Mouse (Mus musculus) inflammation-experienced regulatory T-cells (primary cell): ENCODE measurements around the gene Olfr160. TPM values are rescaled to one million over a fixed set of nuclear protein-coding genes. Genes with fewer than 3 reads are reported as not detected.

Source experiments
- polyA plus RNA-seq, 2 experiments: library from polyadenylated mRNA; unstranded; fragments of 100-300 nt; shearing (Covaris generic); gene quantifications; one replicate each; pipeline ENCODE4 v1.2.1; 2017

The Olfr160 gene
- 1 to 10 TPM in 1 of 2 experiments, under 1 TPM in 1; 0.07 to 2.7 TPM for polyA plus RNA-seq

GRCm38 (mm10) chr9:37716150-37716549, at the start of gene Olfr160:
Gene Olfr160 (minus strand): TSS chr9:37716250.

DNA sequence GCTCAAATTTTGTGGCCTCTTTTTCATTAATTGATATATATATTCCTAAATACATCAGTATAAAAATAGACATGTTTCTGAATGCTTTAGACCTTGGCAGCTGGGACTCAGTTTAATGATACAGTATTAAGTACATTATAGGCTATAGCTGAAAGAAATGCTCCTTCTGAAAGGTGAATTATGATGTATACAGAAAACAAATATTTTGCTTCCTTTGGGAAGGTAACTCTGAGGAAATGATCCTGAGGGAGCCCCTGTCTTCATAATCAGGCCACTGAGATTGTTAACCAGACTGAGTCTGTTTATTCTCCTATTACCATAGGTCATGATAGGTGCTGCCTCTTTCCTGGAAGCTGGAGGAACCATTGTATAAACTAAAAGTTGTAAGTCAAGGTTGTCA, 28.8 kb upstream of the Olfr160 start, which contains the start of gene Olfr874:
Gene Olfr874, plus strand, starts transcription at position 301 of the 400 bp plus-strand sequence.

GRCm38 (mm10) chr9:37669115-37669514, 46.9 kb downstream of the Olfr160 start, which contains the start of gene Panx3:
Gene Panx3 (minus strand): TSS chr9:37669235.

Other genes starting within 250 kb of the Olfr160 start
- 10 to 100 TPM; 23.8 to 28.9 TPM for gene Msantd2, start 226.9 kb downstream of the Olfr160 start, polyA plus RNA-seq
- gene Esam, start 188.2 kb downstream of the Olfr160 start, polyA plus RNA-seq = under 1 TPM; 0.37 to 0.92 TPM
- 1 to 10 TPM in 1 of 2 experiments, under 1 TPM in 1; 0.28 to 5.9 TPM for gene Vsig2, start 177.0 kb downstream of the Olfr160 start, polyA plus RNA-seq
- gene Nrgn, start 163.3 kb downstream of the Olfr160 start, polyA plus RNA-seq = 10 to 100 TPM in 1 of 2 experiments, 1 to 10 TPM in 1; 1.6 to 14.9 TPM
- gene Siae, start 160.6 kb downstream of the Olfr160 start, polyA plus RNA-seq = 10 to 100 TPM; 14.9 to 16.8 TPM
- 1 to 10 TPM in 1 of 2 experiments, under 1 TPM in 1; 0.86 to 1.3 TPM for gene Spa17, start 102.5 kb downstream of the Olfr160 start, polyA plus RNA-seq
- 100 to 1,000 TPM; 162 to 186 TPM for gene Tbrg1, start 58.9 kb downstream of the Olfr160 start, polyA plus RNA-seq
- under 1 TPM; 0.22 to 0.43 TPM for gene Panx3, start 47.0 kb downstream of the Olfr160 start, polyA plus RNA-seq
- not detected for gene Olfr874, start 28.9 kb upstream of the Olfr160 start, polyA plus RNA-seq
- not detected for gene Olfr875, start 55.6 kb upstream of the Olfr160 start, polyA plus RNA-seq
- gene Olfr876, start 86.8 kb upstream of the Olfr160 start, polyA plus RNA-seq = 1 to 10 TPM in 1 of 2 experiments, under 1 TPM in 1; 0.17 to 1.7 TPM
- under 1 TPM; 0.13 to 0.89 TPM for gene Olfr877, start 138.0 kb upstream of the Olfr160 start, polyA plus RNA-seq
- gene Olfr145, start 180.5 kb upstream of the Olfr160 start, polyA plus RNA-seq = under 1 TPM in 1 of 2 experiments, not detected in 1; 0.76 TPM
- 1 to 10 TPM in 1 of 2 experiments, under 1 TPM in 1; 0.12 to 1.7 TPM for gene Olfr878, start 201.6 kb upstream of the Olfr160 start, polyA plus RNA-seq